Mouse (Mus musculus) lung, embryonic 14.5 days (tissue): Measurements from ENCODE around the gene Prkd3. TPM values are rescaled to one million over a fixed set of nuclear protein-coding genes. Genes with fewer than 3 reads are reported as not detected.
A peak's percentile ranks its signal among the peaks of the same experiment; 100 is the strongest.

Experiments used
- ATAC-seq: fragments of 200-750 bp; cut with Nextera tagmentation; 2 replicates; pipeline ENCODE4 v1.8.0; 2017; ENCODE audit warnings: mild to moderate bottlenecking, moderate TSS enrichment, moderate library complexity; ENCODE audit not compliant: insufficient read depth
- DNase-seq: peaks from one replicate; pipeline ENCODE4 v3.0.0-alpha.2; 2015
- H3K27ac ChIP-seq: fragments of 300-500 bp; sonication (generic); 2 replicates; pipeline ENCODE4 v1.5.1; 2014; ENCODE audit warnings: low read depth, mild to moderate bottlenecking, moderate library complexity
- H3K27me3 ChIP-seq: fragments of 300-500 bp; sonication (generic); 2 replicates; pipeline ENCODE4 v1.6.1; 2014; ENCODE audit warnings: low read length, control low read depth; ENCODE audit not compliant: insufficient read depth
- H3K36me3 ChIP-seq: fragments of 300-500 bp; sonication (generic); 2 replicates; pipeline ENCODE4 v1.6.1; 2014; ENCODE audit warnings: control low read depth; ENCODE audit not compliant: insufficient read depth
- H3K4me1 ChIP-seq: fragments of 300-500 bp; sonication (generic); 2 replicates; pipeline ENCODE4 v1.6.1; 2014; ENCODE audit warnings: antibody characterized with exemption, control low read depth; ENCODE audit not compliant: insufficient read depth
- H3K4me2 ChIP-seq: fragments of 300-500 bp; sonication (generic); 2 replicates; pipeline ENCODE4 v1.6.1; 2014; ENCODE audit warnings: mild to moderate bottlenecking
- H3K4me3 ChIP-seq: fragments of 300-500 bp; sonication (generic); 2 replicates; pipeline ENCODE4 v1.5.1; 2014; ENCODE audit warnings: low read depth, low read length
- H3K9ac ChIP-seq: fragments of 300-500 bp; sonication (generic); 2 replicates; pipeline ENCODE4 v1.6.1; 2014
- H3K9me3 ChIP-seq: fragments of 300-500 bp; sonication (generic); 2 replicates; pipeline ENCODE4 v1.6.1; 2016; ENCODE audit warnings: low read depth, low read length, control low read depth
- CTCF ChIP-seq: IDR thresholded peaks from 2 replicates; pipeline ENCODE4 v1.5.1; 2016; ENCODE audit warnings: antibody characterized with exemption, low read depth
- WGBS: fragments of 180-500 bp; shearing (Covaris S2); extraction: QIAGEN DNeasy Blood & Tissue Kit; methylation state at CpG from one replicate; pipeline ENCODE4 v1.1.7; 2014; 5-methylcytosine and 5-hydroxymethylcytosine counted together
- polyA plus RNA-seq: library from polyadenylated mRNA; unstranded; fragments of >200 nt; fragmentation: Nextera tagmentation; extraction: Ambion mirVana; gene quantifications from 2 replicates; pipeline ENCODE4 v1.2.1, GENCODE M21; 2014

The Prkd3 gene
- polyA plus RNA-seq, 1 experiment from 2014 or later = 52.4 TPM

GRCm38 (mm10) chr17:78964387-78964786 is 56.2 kb downstream of the Prkd3 start:
- Histone ChIP-seq H3K9me3 (no peaks in the 10 kb centered on the region), H3K4me3 (no peak overlapping the region), H3K4me2 (no peak overlapping the region), H3K9ac (no peak overlapping the region), H3K27me3 (no peaks in the 10 kb centered on the region), H3K4me1 (no peaks in the 10 kb centered on the region), H3K36me3 (peaks cover 66% of the 10 kb centered on the region), H3K27ac (no peak overlapping the region)
- no peak for TF ChIP-seq CTCF
- DNase-seq = peak; percentile 51
- ATAC-seq = no peak
- WGBS = 87% methylated on average over 1 of the region's 1 CpGs

- TF ChIP-seq CTCF = no peak
- no peak for ATAC-seq
- Histone ChIP-seq H3K27me3 (no peaks in the 10 kb centered on the region), H3K4me3 (no peak overlapping the region), H3K4me1 (no peaks in the 10 kb centered on the region), H3K36me3 (peaks cover 84% of the 10 kb centered on the region), H3K4me2 (no peak overlapping the region), H3K9me3 (no peaks in the 10 kb centered on the region), H3K9ac (no peak overlapping the region), H3K27ac (no peak overlapping the region)
- 79% methylated on average over 6 of the region's 6 CpGs for WGBS
- DNase-seq = no peak
Observed at GRCm38 (mm10) chr17:78959473-78959872, 61.1 kb downstream of the Prkd3 start.

GRCm38 (mm10) chr17:78953240-78953639 is 67.4 kb downstream of the Prkd3 start:
- peaks cover 91% of the 10 kb centered on the region for H3K36me3 ChIP-seq
- no peak for TF ChIP-seq CTCF

GRCm38 (mm10) chr17:78952070-78952469 is 68.5 kb downstream of the Prkd3 start:
- Histone ChIP-seq H3K9me3 (no peaks in the 10 kb centered on the region), H3K4me1 (no peaks in the 10 kb centered on the region), H3K36me3 (peaks cover 91% of the 10 kb centered on the region), H3K4me2 (no peak overlapping the region), H3K9ac (no peak overlapping the region), H3K4me3 (no peak overlapping the region), H3K27me3 (no peaks in the 10 kb centered on the region), H3K27ac (no peak overlapping the region)
- TF ChIP-seq CTCF = no peak
- 85% methylated on average over 5 of the region's 5 CpGs for WGBS
- DNase-seq = no peak
- no peak for ATAC-seq

More at GRCm38 (mm10) chr17:78953240-78953639, 67.4 kb downstream of the Prkd3 start:
- 72% methylated on average over 8 of the region's 8 CpGs for WGBS
- Histone ChIP-seq H3K4me2 (no peak overlapping the region), H3K27ac (no peak overlapping the region; the same call in 1 of the 2 replicates), H3K4me3 (no peak overlapping the region), H3K4me1 (no peaks in the 10 kb centered on the region), H3K9ac (no peak overlapping the region), H3K9me3 (no peaks in the 10 kb centered on the region), H3K27me3 (no peaks in the 10 kb centered on the region)
- DNase-seq (peak; percentile 46), ATAC-seq (peak; percentile 81)

- no peak overlapping the region for H3K27ac ChIP-seq
- 97% methylated on average over 5 of the region's 5 CpGs for WGBS
- H3K36me3 ChIP-seq = peaks cover 93% of the 10 kb centered on the region
- DNase-seq = no peak
- H3K4me3 ChIP-seq = no peak overlapping the region
- TF ChIP-seq CTCF = no peak
- H3K4me1 ChIP-seq = no peaks in the 10 kb centered on the region
- no peak overlapping the region for H3K4me2 ChIP-seq
- H3K9ac ChIP-seq = no peak overlapping the region
- ATAC-seq = no peak
- H3K9me3 ChIP-seq = no peaks in the 10 kb centered on the region
- no peaks in the 10 kb centered on the region for H3K27me3 ChIP-seq
Observed at GRCm38 (mm10) chr17:78951225-78951624, 69.4 kb downstream of the Prkd3 start.

GRCm38 (mm10) chr17:78942579-78942978 is 78.0 kb downstream of the Prkd3 start:
- Histone ChIP-seq H3K36me3 (peaks cover 37% of the 10 kb centered on the region), H3K4me2 (no peak overlapping the region), H3K4me3 (no peak overlapping the region), H3K27ac (no peak overlapping the region), H3K9me3 (no peaks in the 10 kb centered on the region), H3K4me1 (no peaks in the 10 kb centered on the region), H3K27me3 (no peaks in the 10 kb centered on the region), H3K9ac (no peak overlapping the region)
- TF ChIP-seq CTCF = no peak
- ATAC-seq = no peak
- no peak for DNase-seq
- WGBS = 41% methylated on average over 11 of the region's 11 CpGs

GRCm38 (mm10) chr17:78938927-78939326 is 81.7 kb downstream of the Prkd3 start:
- Histone ChIP-seq H3K27ac (no peak overlapping the region), H3K4me1 (0 out of 2 replicates have a peak, but pooled peaks cover 4% of the 10 kb centered on the region), H3K36me3 (peaks cover 25% of the 10 kb centered on the region), H3K9me3 (no peaks in the 10 kb centered on the region), H3K9ac (no peak overlapping the region), H3K4me2 (no peak overlapping the region), H3K27me3 (no peaks in the 10 kb centered on the region), H3K4me3 (no peak overlapping the region)
- DNase-seq (no peak), ATAC-seq (no peak)
- 91% methylated on average over 4 of the region's 4 CpGs for WGBS
- no peak for TF ChIP-seq CTCF
